Mouse (Mus musculus) liver, adult 2 months (tissue): ENCODE measurements around the gene Sox15.

ENCODE experiments used
- CTCF ChIP-seq: fragments of 200-500 bp; IDR thresholded peaks from 2 replicates; pipeline ENCODE4 v1.5.1; 2011; ENCODE audit warnings: low read depth, low read length, control low read depth
- POLR2A ChIP-seq: fragments of 200-500 bp; IDR thresholded peaks from 2 replicates; pipeline ENCODE4 v1.6.1; 2011; ENCODE audit warnings: low read length, control low read depth; ENCODE audit not compliant: insufficient read depth; ENCODE audit errors: extremely low read depth

- no peak for TF ChIP-seq POLR2A
- TF ChIP-seq CTCF, result no peak
Measured at GRCm38 (mm10) chr11:69684936-69685335, 29.8 kb downstream of the Sox15 start.
